10 mouse cellular contexts compared by ENCODE assay signal in the genomic region with DNA sequence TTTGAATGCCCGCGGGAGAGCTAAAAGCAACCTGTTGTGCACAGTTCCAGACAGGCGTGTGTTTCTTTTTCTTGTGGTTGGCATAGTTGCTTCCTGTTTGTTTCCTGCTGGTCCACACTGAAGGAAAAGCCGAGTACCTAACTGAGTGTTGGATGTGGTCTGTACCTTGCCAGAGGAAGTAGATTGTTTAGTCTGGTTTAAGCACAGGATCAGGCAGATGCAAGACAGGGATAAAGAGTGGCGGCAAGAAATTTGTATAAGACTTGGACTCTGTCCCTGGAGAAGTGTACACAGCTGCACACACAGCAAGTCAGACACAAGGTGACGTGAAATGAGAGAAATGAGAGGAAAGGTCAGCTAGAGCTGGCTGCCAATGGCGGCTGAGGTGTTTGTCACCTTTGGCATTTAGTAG. TPM values are rescaled to one million over a fixed set of nuclear protein-coding genes. Genes with fewer than 3 reads are reported as not detected.
DNase-seq lines count a peak whose midpoint lies in the region; ATAC-seq and TF ChIP-seq lines count a peak whose summit lies in the region.
"Had no signal": no experiment of that assay in that cellular context is flagged by ENCODE, and none has a peak within 500 bp of the region (broad histone marks: within the 10 kb centered on the region; RNA-seq: fewer than 3 reads in every experiment).

No protein-coding gene starts in this region.

- no peak overlapping the region for H3K4me2 ChIP-seq in hindbrain, embryonic 12.5 days (replicated peaks)
- H3K4me2 ChIP-seq: limb, embryonic 15.5 days had no signal

- intact Hi-C loops in heart, adult 2 months (cut with DNase I): no loop called here

- peak overlapping the region; percentile 63 for H3K27ac ChIP-seq in heart, adult 2 months
- H3K27ac ChIP-seq in embryonic facial prominence, embryonic 10.5 days (replicated peaks): peak overlapping the region; percentile 54
- H3K27ac ChIP-seq in small intestine, adult 2 months (ENCODE audit: insufficient read depth, low read depth, low read length): peak overlapping the region; percentile 75
- no peak overlapping the region for H3K27ac ChIP-seq in hindbrain, embryonic 12.5 days
- H3K27ac ChIP-seq: limb, embryonic 15.5 days had no signal

- peaks cover 2% of the 10 kb centered on the region for H3K4me1 ChIP-seq in heart, adult 2 months (ENCODE audit: control insufficient read depth, insufficient read depth, low read length)
- H3K4me1 ChIP-seq in embryonic facial prominence, embryonic 10.5 days: peaks cover 57% of the 10 kb centered on the region
- H3K4me1 ChIP-seq in small intestine, adult 2 months (ENCODE audit: control insufficient read depth, insufficient read depth, insufficient read length, low read length): peaks cover 26% of the 10 kb centered on the region
- peaks cover 20% of the 10 kb centered on the region for H3K4me1 ChIP-seq in hindbrain, embryonic 12.5 days

- H3K9ac ChIP-seq in heart, adult 2 months (ENCODE audit: low read depth, low read length): no peak overlapping the region
- no peak overlapping the region for H3K9ac ChIP-seq in hindbrain, embryonic 12.5 days
- H3K9ac ChIP-seq: limb, embryonic 15.5 days had no signal

- no peak for DNase-seq in heart, adult 2 months
- DNase-seq in heart, adult 11 months: no peak
- no peak for DNase-seq in embryonic facial prominence, embryonic 10.5 days (ENCODE audit: low spot score)
- peak; percentile 62 for DNase-seq in kidney, postnatal 14 days
- no peak for DNase-seq in spleen, postnatal 14 days (ENCODE audit: low spot score in 2 of 2)
- no peak for DNase-seq in testis, postnatal 14 days (ENCODE audit: low spot score)
- DNase-seq: adrenal gland, postnatal 14 days had no signal

- TF ChIP-seq CTCF in heart, adult 2 months (IDR thresholded peaks at IDR 0.05): no peak
- no peak for TF ChIP-seq CTCF in small intestine, adult 2 months (IDR thresholded peaks at IDR 0.05; ENCODE audit: extremely low read depth, insufficient read length, insufficient replicate concordance, low read depth, low read length)

- WGBS in heart, adult 2 months: 35% methylated on average over 7 of the region's 7 CpGs
- WGBS in embryonic facial prominence, embryonic 10.5 days: 53% methylated on average over 7 of the region's 7 CpGs
- 9% methylated on average over 7 of the region's 7 CpGs for WGBS in small intestine, adult 2 months
- 61% methylated on average over 7 of the region's 7 CpGs for WGBS in hindbrain, embryonic 12.5 days

- H3K36me3 ChIP-seq in heart, adult 2 months (ENCODE audit: control insufficient read depth, insufficient read depth, low read length): no peaks in the 10 kb centered on the region
- peaks cover 12% of the 10 kb centered on the region for H3K36me3 ChIP-seq in embryonic facial prominence, embryonic 10.5 days (replicated peaks)
- H3K36me3 ChIP-seq in small intestine, adult 2 months (ENCODE audit: control insufficient read depth, insufficient read depth, low read length): peaks cover 13% of the 10 kb centered on the region
- H3K36me3 ChIP-seq in hindbrain, embryonic 12.5 days: peaks cover 7% of the 10 kb centered on the region
- H3K36me3 ChIP-seq: limb, embryonic 15.5 days had no signal

- no peak for TF ChIP-seq EP300 in heart, adult 2 months (IDR thresholded peaks at IDR 0.05; ENCODE audit: insufficient read depth, low read depth, low read length)

- TF ChIP-seq POLR2A in heart, adult 2 months (IDR thresholded peaks at IDR 0.05; ENCODE audit: insufficient read depth, low read depth, low read length): no peak
- no peak for TF ChIP-seq POLR2A in small intestine, adult 2 months (IDR thresholded peaks at IDR 0.05; ENCODE audit: low read depth, low read length)

- no peaks in the 10 kb centered on the region for H3K79me2 ChIP-seq in heart, adult 2 months (replicated peaks; ENCODE audit: control insufficient read depth, insufficient read depth, low read length)

- H3K9me3 ChIP-seq in embryonic facial prominence, embryonic 10.5 days: no peaks in the 10 kb centered on the region
- no peaks in the 10 kb centered on the region for H3K9me3 ChIP-seq in hindbrain, embryonic 12.5 days (replicated peaks)
- H3K9me3 ChIP-seq: limb, embryonic 15.5 days had no signal

- no peak for ATAC-seq in hindbrain, embryonic 12.5 days (ENCODE audit: low FRiP score)

- no peaks in the 10 kb centered on the region for H3K27me3 ChIP-seq in heart, adult 2 months (ENCODE audit: control insufficient read depth, insufficient read depth, low read length)
- H3K27me3 ChIP-seq in embryonic facial prominence, embryonic 10.5 days (replicated peaks; ENCODE audit: low read depth, poor library complexity, severe bottlenecking): no peaks in the 10 kb centered on the region
- H3K27me3 ChIP-seq in small intestine, adult 2 months (ENCODE audit: control insufficient read depth, insufficient read depth, low read length): no peaks in the 10 kb centered on the region
- no peaks in the 10 kb centered on the region for H3K27me3 ChIP-seq in hindbrain, embryonic 12.5 days
- H3K27me3 ChIP-seq: limb, embryonic 15.5 days had no signal

- 0 out of 2 replicates have a peak overlapping the region, but pooled peaks have one; percentile 14 for H3K4me3 ChIP-seq in heart, adult 2 months
- H3K4me3 ChIP-seq in embryonic facial prominence, embryonic 10.5 days: no peak overlapping the region
- no peak overlapping the region for H3K4me3 ChIP-seq in small intestine, adult 2 months (ENCODE audit: low read depth, low read length)
- H3K4me3 ChIP-seq in hindbrain, embryonic 12.5 days: no peak overlapping the region
- H3K4me3 ChIP-seq: limb, embryonic 15.5 days had no signal

RNA-seq across cellular contexts. Expression of gene Bpgm, which starts 19.1 kb away (rescaled TPM):
- total RNA-seq in heart, adult 2 months (2021): 100 to 1,000 TPM in 1 of 2 experiments, 10 to 100 TPM in 1; 38.6 to 148 TPM
- polyA plus RNA-seq in heart, adult 2 months (2012; rRNA removed): 19.9 and 72.4 TPM in 2 replicates
- 52.2 and 53.2 TPM in 2 replicates for polyA plus RNA-seq in embryonic facial prominence, embryonic 10.5 days (2016; fragmentation: Nextera tagmentation; extraction: Ambion mirVana)
- polyA plus RNA-seq in small intestine, adult 2 months (2012; rRNA removed): 15.0 and 22.1 TPM in 2 replicates
- 70.5 and 82.4 TPM in 2 replicates for polyA plus RNA-seq in hindbrain, embryonic 12.5 days (2016; fragmentation: Nextera tagmentation; extraction: Ambion mirVana)
